Mouse (Mus musculus) embryonic fibroblast, embryonic 13.5 days (primary cell): ENCODE measurements around the gene Adgrl3.

Experiments
- CTCF ChIP-seq: IDR thresholded peaks from 2 replicates; pipeline ENCODE4 v1.5.1; 2011; ENCODE audit warnings: mild to moderate bottlenecking, control low read depth, low read length, moderate library complexity, borderline replicate concordance; ENCODE audit not compliant: insufficient read depth
- POLR2A ChIP-seq: IDR thresholded peaks from 2 replicates; pipeline ENCODE4 v1.6.1; 2011; ENCODE audit warnings: low read depth, mild to moderate bottlenecking, control low read depth, low read length, moderate library complexity

DNA sequence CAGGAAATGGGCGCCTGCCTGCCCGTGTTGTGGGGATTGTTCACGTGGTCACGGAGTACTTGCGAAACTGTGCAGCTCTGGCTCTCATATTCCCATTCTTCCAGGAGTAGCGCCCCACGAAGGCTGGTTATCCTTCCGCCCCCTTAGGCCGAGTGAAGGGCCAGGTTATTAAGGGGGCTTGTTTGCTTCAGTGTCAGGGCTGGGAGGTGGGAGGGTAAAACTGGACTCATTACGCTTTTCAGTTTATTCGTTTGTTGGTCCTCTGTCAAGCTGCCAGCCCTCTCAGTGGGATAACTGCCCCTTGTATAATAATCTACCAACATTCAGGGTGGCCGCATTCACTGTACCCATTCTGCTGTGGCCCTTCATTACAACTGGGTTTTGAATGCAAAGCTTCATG lies 135.9 kb downstream of the Adgrl3 start:
- no peak for TF ChIP-seq CTCF
- no peak for TF ChIP-seq POLR2A
